Mouse (Mus musculus) heart, postnatal 0 days (tissue): ENCODE data around the gene Ogdh.

Experiments
- CTCF ChIP-seq: IDR thresholded peaks from 2 replicates; pipeline ENCODE4 v1.5.1; 2016; ENCODE audit warnings: antibody characterized with exemption, control low read depth, low read depth
- EP300 ChIP-seq: IDR thresholded peaks from 2 replicates; pipeline ENCODE4 v1.6.1; 2016; ENCODE audit warnings: antibody characterized with exemption, low read depth

DNA sequence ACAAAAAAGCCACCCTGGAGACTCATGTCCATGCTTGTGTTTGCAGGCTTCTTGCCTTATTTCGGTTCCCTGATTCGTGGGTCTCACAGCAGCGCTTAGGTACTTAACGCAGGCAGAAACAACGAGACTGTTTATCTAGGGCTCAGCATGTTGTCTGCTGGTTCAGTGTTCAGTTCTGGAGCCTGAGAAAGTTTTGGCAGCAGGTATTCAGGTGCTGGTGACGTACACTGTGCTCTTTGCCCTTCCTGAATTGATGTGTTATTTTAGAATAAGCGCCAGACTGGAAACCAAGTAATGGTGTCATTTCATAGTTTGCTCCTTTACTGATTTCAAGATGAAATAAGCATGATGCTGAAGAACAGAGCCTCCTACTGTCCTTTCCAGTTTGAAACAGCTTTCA, 42.0 kb downstream of the Ogdh start:
- TF ChIP-seq CTCF, result no peak
- TF ChIP-seq EP300, result no peak
